Mouse (Mus musculus) layer of hippocampus, adult 2 months (tissue): ENCODE measurements around the gene Slc22a5. TPM values are rescaled to one million over a fixed set of nuclear protein-coding genes. Genes with fewer than 3 reads are reported as not detected.

Source experiments
- DNase-seq, 2 experiments: peaks; one replicate each; pipeline ENCODE4 v3.0.0; 2022; ENCODE audit warnings: low spot score in 2 of 2
- H3K27ac ChIP-seq: fragments of 200-600 bp; 2 replicates; pipeline ENCODE4 v1.8.1; 2022
- H3K4me3 ChIP-seq: fragments of 200-600 bp; 2 replicates; pipeline ENCODE4 v1.8.1; 2022; ENCODE audit warnings: mild to moderate bottlenecking
- CTCF ChIP-seq: fragments of 200-600 bp; conservative IDR thresholded peaks from 2 replicates; pipeline ENCODE4 v1.8.1; 2022; ENCODE audit warnings: antibody characterized with exemption, mild to moderate bottlenecking, moderate library complexity
- total RNA-seq, 2 experiments: library from RNA; stranded (reverse); gene quantifications; 2 replicates each; pipeline ENCODE4 v1.2.3; 2021

Slc22a5 gene
- total RNA-seq, 2 experiments from 2014 or later, result 10.7 to 12.4 TPM

DNA sequence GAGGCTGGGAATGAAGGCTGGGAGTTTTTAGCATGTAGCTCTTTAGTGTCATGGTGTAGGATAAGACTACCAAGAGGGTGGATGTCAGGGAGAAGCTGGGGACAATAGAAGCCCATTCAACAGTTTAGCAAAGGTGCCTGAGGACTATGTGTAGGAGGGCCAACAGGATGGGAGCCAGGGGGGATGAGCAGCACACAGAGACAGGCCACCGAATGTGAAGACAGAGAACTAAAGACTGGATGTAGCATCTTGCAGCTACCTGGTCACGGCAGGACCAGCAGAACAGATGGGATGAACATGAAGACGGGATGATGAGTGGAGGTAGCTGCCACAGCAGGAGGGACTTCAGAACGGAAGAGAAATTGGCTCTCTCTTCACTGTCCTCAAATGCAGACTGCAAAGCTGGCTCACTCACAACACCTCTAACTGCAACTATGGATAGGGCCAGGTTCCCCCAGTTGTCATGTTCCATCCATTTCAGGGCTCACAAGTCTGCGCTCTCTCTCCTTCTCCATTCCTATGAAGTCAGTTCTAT, 74.6 kb downstream of the Slc22a5 start:
- TF ChIP-seq CTCF, result no peak
- Histone ChIP-seq H3K27ac (no peak overlapping the region), H3K4me3 (no peak overlapping the region)
- DNase-seq, result no peak

DNA sequence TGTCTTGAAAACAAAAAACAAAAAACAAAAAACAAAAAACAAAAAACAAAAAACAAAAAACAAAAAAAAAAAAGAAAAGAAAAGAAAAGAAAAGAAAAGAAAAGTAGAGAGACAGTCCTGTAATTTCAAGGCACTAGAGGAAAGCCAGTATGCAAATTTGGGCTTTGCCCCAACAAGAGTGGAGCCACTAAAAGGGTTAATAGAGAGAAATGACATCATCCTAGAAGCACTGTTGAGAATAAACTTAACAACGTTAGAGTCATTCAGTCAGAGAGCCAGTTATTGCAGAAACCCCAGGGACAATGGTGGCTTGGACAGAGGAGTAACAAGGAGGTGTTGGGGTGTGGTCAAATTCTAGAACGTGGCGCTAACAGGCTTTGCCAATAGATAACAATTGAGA, 76.7 kb downstream of the Slc22a5 start:
- no peak for TF ChIP-seq CTCF
- no peak overlapping the region for H3K27ac ChIP-seq
- H3K4me3 ChIP-seq, result no peak overlapping the region
- DNase-seq, result no peak

Other genes starting within 250 kb of the Slc22a5 start
- 10 to 100 TPM; 13.0 to 13.7 TPM for gene Rad50, start 184.3 kb downstream of the Slc22a5 start, total RNA-seq
- gene Il5, start 170.9 kb downstream of the Slc22a5 start, total RNA-seq, result not detected
- gene Irf1, start 121.6 kb downstream of the Slc22a5 start, total RNA-seq, result 10 to 100 TPM in 1 of 2 experiments, 1 to 10 TPM in 1; 9.0 to 12.4 TPM
- gene Gm17334, start 118.5 kb downstream of the Slc22a5 start, total RNA-seq, result 1 to 10 TPM; 1.1 to 1.6 TPM
- 1 to 10 TPM; 8.5 to 8.9 TPM for gene Gm12216, start 32.4 kb downstream of the Slc22a5 start, total RNA-seq
- 1 to 10 TPM; 1.8 TPM for gene Slc22a21, start 88.7 kb upstream of the Slc22a5 start, total RNA-seq
- gene Slc22a4, start 136.4 kb upstream of the Slc22a5 start, total RNA-seq, result 1 to 10 TPM; 5.9 to 6.9 TPM
- 10 to 100 TPM; 13.4 to 14.3 TPM for gene Pdlim4, start 177.4 kb upstream of the Slc22a5 start, total RNA-seq
- 10 to 100 TPM; 18.6 to 28.7 TPM for gene P4ha2, start 208.4 kb upstream of the Slc22a5 start, total RNA-seq